Mouse (Mus musculus) liver, adult 2 months (tissue): ENCODE results near the gene BC024978.
A peak's percentile ranks its signal among the peaks of the same experiment; 100 is the strongest.

Source experiments
- CTCF ChIP-seq: fragments of 200-500 bp; IDR thresholded peaks from 2 replicates; pipeline ENCODE4 v1.5.1; 2011; ENCODE audit warnings: low read depth, low read length, control low read depth
- POLR2A ChIP-seq: fragments of 200-500 bp; IDR thresholded peaks from 2 replicates; pipeline ENCODE4 v1.6.1; 2011; ENCODE audit warnings: low read length, control low read depth; ENCODE audit not compliant: insufficient read depth; ENCODE audit errors: extremely low read depth

DNA sequence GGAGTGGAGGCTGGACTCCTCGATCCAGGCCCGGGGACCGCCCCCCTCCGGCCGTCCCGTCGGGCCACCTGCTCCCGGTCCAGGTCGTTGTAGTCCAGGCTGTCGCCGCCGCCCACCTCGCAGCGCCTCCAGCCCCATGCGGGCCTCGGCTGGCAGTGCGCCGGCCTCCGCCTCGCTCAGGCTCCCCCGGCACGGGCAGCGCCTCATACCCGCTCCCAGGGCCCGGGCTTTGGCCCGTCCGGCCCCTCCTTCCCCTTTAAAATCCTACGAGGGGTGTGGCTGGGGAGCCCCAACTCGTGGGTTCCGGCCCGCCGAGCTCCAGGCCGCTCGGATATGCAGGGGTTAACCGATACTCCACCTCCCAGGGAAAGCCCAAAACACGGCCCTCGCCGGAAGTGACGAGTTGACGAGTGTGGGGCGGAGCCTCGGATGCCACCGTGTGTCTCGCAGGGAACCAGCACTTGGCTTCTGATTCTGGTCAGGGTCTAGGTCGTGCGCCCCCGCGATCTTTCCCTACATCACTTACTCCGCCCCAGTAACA, 32.8 kb downstream of the BC024978 start, which contains the start of gene Itpkc:
- TF ChIP-seq CTCF (no peak), POLR2A (peak; percentile 86)
